Mouse (Mus musculus): Measurements from ENCODE around the gene Wnt10a.
"Not testable (repeated sequence)": the region's sequence is repeated elsewhere in the genome, so short reads cannot be mapped to it uniquely, and the experiment has no call there.

The Wnt10a gene

DNA sequence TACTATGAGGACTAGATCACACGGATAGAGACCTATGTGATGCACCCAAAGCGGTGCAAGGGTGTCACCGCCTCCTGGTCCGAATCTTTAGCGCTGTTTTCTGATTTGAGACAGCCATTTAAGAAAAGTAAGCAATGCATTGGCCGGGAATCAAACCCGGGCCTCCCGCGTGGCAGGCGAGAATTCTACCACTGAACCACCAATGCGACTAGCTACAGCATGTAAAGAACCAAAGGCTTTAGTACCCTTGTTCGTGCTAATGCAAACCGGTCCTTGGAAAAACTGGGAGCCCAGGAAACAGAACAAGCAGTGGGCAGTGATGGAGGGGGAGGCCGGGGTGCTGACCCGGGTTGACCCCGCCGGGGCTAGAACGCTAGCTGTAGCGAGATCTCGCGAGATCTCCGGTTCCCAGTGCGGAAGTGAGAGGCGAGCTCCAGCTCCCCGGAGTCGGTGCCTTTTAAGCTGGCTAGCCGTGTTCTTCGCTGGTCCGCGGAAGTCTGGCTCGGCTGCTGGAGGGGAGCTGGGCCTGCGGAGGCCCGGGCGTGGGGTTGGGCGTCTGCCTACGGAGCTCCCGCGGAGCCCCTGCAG is 25.4 kb downstream of the Wnt10a start:
- DNase-seq, result peak; percentile 95

GRCm38 (mm10) chr1:74817219-74817618 is 25.9 kb downstream of the Wnt10a start:
- DNase-seq, result no peak

DNA sequence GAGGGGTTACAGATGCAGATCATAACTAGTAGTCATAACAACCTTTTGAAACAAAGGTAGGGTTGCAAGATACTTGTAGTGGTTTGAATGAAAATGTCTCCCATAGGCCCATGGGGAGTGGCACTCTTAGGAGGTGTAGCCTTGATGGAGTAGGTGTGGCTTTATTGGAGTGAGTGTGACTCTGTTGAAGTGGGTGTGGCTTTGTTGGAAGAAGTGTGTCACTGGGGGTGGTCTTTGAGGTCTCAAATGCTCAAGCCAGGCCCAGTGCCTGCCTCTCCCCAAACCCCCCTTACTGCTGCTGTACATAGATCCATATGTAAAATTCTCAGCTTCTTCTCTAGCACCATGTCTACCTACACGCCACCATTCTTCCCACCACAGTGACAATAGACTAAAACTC is 27.2 kb downstream of the Wnt10a start:
- no peak for DNase-seq

DNA sequence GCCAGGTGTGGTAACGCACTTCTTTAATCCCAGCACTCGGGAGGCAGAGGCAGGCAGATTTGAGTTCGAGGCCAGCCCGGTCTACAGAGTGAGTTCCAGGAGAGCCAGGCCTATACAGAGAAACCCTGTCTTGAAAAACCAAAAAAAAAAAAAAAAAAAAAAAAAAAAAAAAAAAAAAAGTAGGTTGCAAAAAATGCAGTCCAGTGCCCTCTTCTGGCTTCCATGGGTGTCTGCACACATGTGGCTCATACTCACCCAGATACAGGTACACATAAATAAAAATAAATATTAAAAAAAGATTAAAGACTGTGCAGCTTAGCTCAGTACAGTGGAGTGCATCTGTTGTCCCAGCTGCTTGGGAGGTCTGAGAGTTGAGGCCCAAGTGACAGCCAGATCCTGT is 32.3 kb downstream of the Wnt10a start:
- DNase-seq, result not testable (repeated sequence)

DNA sequence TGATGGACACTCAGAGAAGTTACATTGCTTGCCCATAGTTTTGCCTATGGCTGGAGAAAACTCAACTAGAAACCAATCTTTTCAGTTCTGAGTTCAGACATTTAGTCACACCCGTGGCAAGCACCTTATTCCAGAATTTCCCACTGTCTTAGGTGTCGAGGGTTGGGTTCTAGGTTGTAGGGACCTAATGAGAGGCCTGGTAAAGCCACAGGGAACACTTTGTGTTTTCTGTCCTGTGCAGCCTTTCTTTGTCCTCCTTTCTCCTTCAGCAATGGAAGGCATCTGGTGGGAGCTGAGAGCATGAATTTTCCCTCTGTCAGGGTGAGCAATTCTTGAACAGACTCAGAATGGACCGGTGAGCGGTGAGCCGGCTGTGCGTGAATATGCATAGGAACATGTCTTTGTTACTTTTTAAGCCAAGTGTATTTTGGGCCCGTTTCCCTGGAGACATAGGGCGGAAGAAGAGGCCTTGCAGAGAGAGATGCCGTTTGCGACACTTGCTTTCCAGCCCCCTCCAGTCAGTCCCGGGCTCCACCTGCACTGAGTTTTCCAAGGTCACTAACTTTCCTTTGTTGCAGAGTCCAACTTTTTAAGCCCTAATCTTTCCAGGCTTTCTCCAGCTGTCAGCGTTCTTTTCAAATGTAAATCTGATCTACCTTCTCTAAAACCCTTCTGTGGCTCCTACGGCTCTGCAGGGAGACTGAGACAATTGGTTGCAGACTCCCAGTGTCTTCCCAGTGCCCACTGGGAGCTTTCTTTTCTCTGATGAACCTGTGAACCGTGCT is 33.4 kb downstream of the Wnt10a start:
- no peak for DNase-seq

DNA sequence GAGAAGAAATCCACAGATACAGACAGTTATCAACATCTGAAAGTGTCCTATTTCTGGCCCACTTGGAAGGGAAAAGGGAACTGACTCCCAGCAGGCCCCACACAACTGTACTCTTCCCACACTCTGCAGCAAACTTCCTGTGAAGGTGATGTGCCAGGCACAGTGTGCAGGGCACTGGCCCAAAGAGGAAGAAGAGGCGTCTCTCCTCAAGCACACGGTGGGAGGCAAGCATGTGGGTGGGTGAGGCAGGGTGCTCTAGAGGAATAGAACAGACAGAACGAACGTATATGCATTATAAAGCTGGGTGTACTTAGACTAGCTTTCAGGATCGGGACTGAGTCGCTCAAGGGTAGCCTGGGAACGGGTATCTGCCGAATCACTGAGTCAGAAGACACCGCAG is 38.7 kb downstream of the Wnt10a start:
- DNase-seq, result no peak

GRCm38 (mm10) chr1:74833255-74833654 is 41.9 kb downstream of the Wnt10a start:
- no peak for DNase-seq

- no peak for DNase-seq
These were observed 51.8 kb downstream of the Wnt10a start for GRCm38 (mm10) chr1:74843090-74843489.

- no peak for DNase-seq
These were observed 55.0 kb downstream of the Wnt10a start for GRCm38 (mm10) chr1:74846341-74846740.

- no peak for DNase-seq
These were observed 57.6 kb downstream of the Wnt10a start for GRCm38 (mm10) chr1:74848946-74849345.

DNA sequence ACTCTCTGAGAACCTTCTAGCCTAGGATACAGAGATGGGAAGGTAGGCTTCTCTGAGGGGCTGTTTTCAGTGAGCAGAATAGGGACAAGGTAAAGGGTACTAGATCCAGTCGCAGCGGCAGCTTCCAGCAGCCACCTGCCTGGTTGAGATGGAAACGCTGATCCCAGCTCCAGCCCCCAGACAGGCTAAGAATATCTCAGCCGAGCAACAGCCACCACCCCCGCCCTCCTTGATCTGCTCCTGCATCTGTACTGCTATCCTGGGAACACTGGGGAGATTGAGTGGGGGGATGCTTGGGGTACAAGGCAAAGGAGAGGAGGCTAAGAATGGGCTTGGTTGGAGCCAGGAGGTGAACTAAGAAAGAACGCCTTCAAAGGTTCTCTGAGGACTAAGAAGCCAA is 58.9 kb downstream of the Wnt10a start:
- DNase-seq, result no peak

DNA sequence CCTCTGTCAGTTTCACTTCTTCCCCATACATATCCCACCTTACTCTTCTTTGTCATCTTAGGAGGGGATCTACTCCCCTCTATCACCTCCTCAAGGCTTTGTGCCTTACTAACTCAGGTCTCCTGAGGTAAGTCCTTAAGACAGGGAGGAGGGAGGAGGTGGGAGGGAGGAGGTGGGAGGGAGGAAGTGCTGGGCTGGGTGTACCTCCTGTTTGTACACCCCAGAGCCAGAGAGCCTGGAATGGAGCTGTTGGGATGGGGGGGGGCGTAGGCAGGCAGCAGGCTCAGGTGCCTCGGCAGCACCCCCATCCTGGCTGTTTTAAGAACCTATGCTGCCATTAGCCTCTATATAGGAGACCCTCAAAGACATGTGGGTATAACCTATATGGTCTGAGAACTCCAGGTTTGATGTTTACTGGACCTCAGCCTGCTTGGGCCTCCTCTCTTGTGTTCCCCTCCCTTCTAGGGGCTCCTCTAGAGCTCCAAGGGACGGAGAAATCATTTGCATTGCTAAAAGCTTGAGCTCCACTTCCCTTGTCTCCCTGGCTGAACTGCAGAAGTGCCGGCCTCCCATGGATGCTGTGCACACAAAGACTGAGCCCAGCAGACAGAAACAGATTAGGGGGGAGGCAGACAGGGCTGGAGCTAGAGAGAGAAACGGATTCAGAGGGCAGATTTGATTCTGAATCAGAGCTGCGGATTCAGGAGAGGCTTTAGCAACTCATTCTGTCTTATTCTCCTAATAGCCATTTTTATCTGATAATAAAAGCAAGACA is 59.9 kb downstream of the Wnt10a start:
- no peak for DNase-seq

Measured in lung, postnatal 36 days (tissue).